Mouse (Mus musculus) colon, adult 2 months (tissue): ENCODE data around the gene D5Ertd577e. TPM values are rescaled to one million over a fixed set of nuclear protein-coding genes. Genes with fewer than 3 reads are reported as not detected.

Experiments used
- polyA plus RNA-seq: library from polyadenylated mRNA; depleted of rRNA; stranded (reverse); fragments of >200 nt; gene quantifications from 2 replicates; pipeline ENCODE4 v1.2.3, GENCODE M21; 2012; rRNA removed

Gene D5Ertd577e
- polyA plus RNA-seq = not detected in 2 replicates

DNA sequence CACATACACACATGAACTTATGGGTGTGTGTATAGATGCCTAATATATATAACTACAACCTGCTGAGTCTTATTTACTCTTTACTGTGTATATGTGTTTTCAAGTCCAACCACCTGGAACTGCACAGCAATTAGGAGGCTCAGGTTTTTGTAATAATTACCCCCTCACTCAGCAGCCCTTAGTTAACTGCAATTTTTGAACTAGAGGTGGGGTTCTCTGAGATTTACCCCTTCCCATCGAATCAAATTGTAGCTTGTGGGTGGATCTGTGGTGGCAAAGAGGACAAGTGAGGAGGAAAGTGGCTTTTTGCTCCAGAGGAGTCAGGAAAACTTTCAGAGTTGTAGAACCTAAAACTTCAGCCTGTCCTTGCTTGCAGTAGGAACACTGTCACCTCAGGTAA, at the start of gene D5Ertd577e:
D5Ertd577e (plus strand) TSS at position 301 of the 400 bp plus-strand sequence.

GRCm38 (mm10) chr5:95510458-95510857, 53.9 kb downstream of the D5Ertd577e start, which contains the start of gene Gm3286:
Gm3286 (plus strand) TSS chr5:95510758.

Other genes with a start within 250 kb of the D5Ertd577e start
- not detected in 2 replicates for gene Gm10424, start 184.0 kb upstream of the D5Ertd577e start, polyA plus RNA-seq
- not detected in 2 replicates for gene Gm3259, start 150.9 kb upstream of the D5Ertd577e start, polyA plus RNA-seq
- gene Gm3286, start 54.0 kb downstream of the D5Ertd577e start, polyA plus RNA-seq = not detected in 2 replicates
- gene Gm7971, start 138.1 kb downstream of the D5Ertd577e start, polyA plus RNA-seq = not detected in 2 replicates